12 mouse cellular contexts compared by ENCODE assay signal in genomic region chr4:152266236-152266895, GRCm38 (mm10). TPM values are rescaled to one million over a fixed set of nuclear protein-coding genes. Genes with fewer than 3 reads are reported as not detected.
A peak's percentile ranks its signal among the peaks of the same experiment; 100 is the strongest.
DNase-seq lines count a peak whose midpoint lies in the region; ATAC-seq and TF ChIP-seq lines count a peak whose summit lies in the region.
"Had no signal": no experiment of that assay in that cellular context is flagged by ENCODE, and none has a peak within 500 bp of the region (broad histone marks: within the 10 kb centered on the region; RNA-seq: fewer than 3 reads in every experiment).

No protein-coding gene starts in this region.

- H3K4me2 ChIP-seq in hindbrain, embryonic 12.5 days (replicated peaks), result no peak overlapping the region
- no peak overlapping the region for H3K4me2 ChIP-seq in hindbrain, embryonic 14.5 days (replicated peaks)
- H3K4me2 ChIP-seq in heart, postnatal 0 days (ENCODE audit: low read depth, low read length), result no peak overlapping the region

- no peaks in the 10 kb centered on the region for H3K9me3 ChIP-seq in hindbrain, embryonic 12.5 days (replicated peaks)
- no peaks in the 10 kb centered on the region for H3K9me3 ChIP-seq in hindbrain, embryonic 14.5 days (ENCODE audit: control insufficient read depth, low read length)
- no peaks in the 10 kb centered on the region for H3K9me3 ChIP-seq in heart, postnatal 0 days (replicated peaks; ENCODE audit: control insufficient read depth, low read length)
- H3K9me3 ChIP-seq: G1E had no signal

- H3K27me3 ChIP-seq in hindbrain, embryonic 12.5 days, result peaks cover 21% of the 10 kb centered on the region
- 0 out of 2 replicates have a peak, but pooled peaks cover 5% of the 10 kb centered on the region for H3K27me3 ChIP-seq in hindbrain, embryonic 14.5 days (ENCODE audit: control insufficient read depth, insufficient read depth, low read length)
- H3K27me3 ChIP-seq in heart, postnatal 0 days (ENCODE audit: control insufficient read depth, insufficient read depth, low read length), result no peaks in the 10 kb centered on the region

- no peak for TF ChIP-seq CTCF in heart, postnatal 0 days (IDR thresholded peaks at IDR 0.05; ENCODE audit: low read depth)

- H3K36me3 ChIP-seq in hindbrain, embryonic 12.5 days, result no peaks in the 10 kb centered on the region
- H3K36me3 ChIP-seq in hindbrain, embryonic 14.5 days (replicated peaks; ENCODE audit: control insufficient read depth, insufficient read depth), result peaks cover 8% of the 10 kb centered on the region
- no peaks in the 10 kb centered on the region for H3K36me3 ChIP-seq in heart, postnatal 0 days (replicated peaks; ENCODE audit: control insufficient read depth, insufficient read depth, low read length)

- H3K27ac ChIP-seq in hindbrain, embryonic 12.5 days, result no peak overlapping the region
- H3K27ac ChIP-seq in hindbrain, embryonic 14.5 days, result no peak overlapping the region
- peak overlapping the region; percentile 73 for H3K27ac ChIP-seq in heart, postnatal 0 days (ENCODE audit: low read depth)
- H3K27ac ChIP-seq: macrophage had no signal

- 51% methylated on average over 10 of the region's 10 CpGs for whole genome bisulfite sequencing in hindbrain, embryonic 12.5 days
- 53% methylated on average over 10 of the region's 10 CpGs for WGBS in hindbrain, embryonic 14.5 days
- WGBS in heart, postnatal 0 days, result 27% methylated on average over 10 of the region's 10 CpGs

- no peak overlapping the region for H3K4me3 ChIP-seq in hindbrain, embryonic 12.5 days
- H3K4me3 ChIP-seq in hindbrain, embryonic 14.5 days (replicated peaks; ENCODE audit: low read length), result no peak overlapping the region
- no peak overlapping the region for H3K4me3 ChIP-seq in heart, postnatal 0 days (ENCODE audit: low read depth, low read length)

- no peak for ATAC-seq in hindbrain, embryonic 12.5 days (ENCODE audit: low FRiP score)
- no peak for ATAC-seq in hindbrain, embryonic 14.5 days (ENCODE audit: low FRiP score)
- no peak for ATAC-seq in heart, postnatal 0 days (ENCODE audit: insufficient read depth, low read depth)
- ATAC-seq in erythroblast, adult 5-6 weeks (replicated peaks; ENCODE audit: low FRiP score, poor library complexity, severe bottlenecking), result no peak

- H3K9ac ChIP-seq in hindbrain, embryonic 12.5 days, result peak overlapping the region; percentile 19; the same call in 1 of the 2 replicates
- H3K9ac ChIP-seq in hindbrain, embryonic 14.5 days, result no peak overlapping the region
- H3K9ac ChIP-seq in heart, postnatal 0 days (replicated peaks; ENCODE audit: low read depth, low read length), result no peak overlapping the region

- H3K4me1 ChIP-seq in hindbrain, embryonic 12.5 days, result peaks cover 35% of the 10 kb centered on the region
- H3K4me1 ChIP-seq in hindbrain, embryonic 14.5 days (replicated peaks; ENCODE audit: control insufficient read depth, insufficient read depth, low read length), result no peaks in the 10 kb centered on the region; the same call in none of the 2 replicates
- peaks cover 81% of the 10 kb centered on the region for H3K4me1 ChIP-seq in heart, postnatal 0 days (ENCODE audit: control insufficient read depth, insufficient read depth)

- no peak for TF ChIP-seq EP300 in heart, postnatal 0 days (IDR thresholded peaks at IDR 0.05; ENCODE audit: low read depth)

- DNase-seq in hindbrain, embryonic 14.5 days (ENCODE audit: low spot score), result no peak
- DNase-seq in brain, adult 2 months (ENCODE audit: low read depth, low spot score), result peak; percentile 92
- peak; percentile 86 to 92 for DNase-seq in cerebellum, postnatal 10 days
- DNase-seq in heart, postnatal 0 days (ENCODE audit: low spot score), result no peak
- DNase-seq in frontal cortex, postnatal 10 days (ENCODE audit: low spot score in 2 of 2), result no peak
- DNase-seq in kidney, adult 11 months, result no peak
- DNase-seq: thymus, postnatal 4 days had no signal

RNA-seq across cellular contexts. Expression of gene Gpr153, which starts 7.7 kb away (rescaled TPM):
- polyA plus RNA-seq in hindbrain, embryonic 12.5 days (2016; fragmentation: Nextera tagmentation; extraction: Ambion mirVana), result 13.1 and 16.2 TPM in 2 replicates
- 23.1 and 27.8 TPM in 2 replicates for polyA plus RNA-seq in hindbrain, embryonic 14.5 days (2014; fragmentation: Nextera tagmentation; extraction: Ambion mirVana)
- total RNA-seq in heart, postnatal 0 days (2014; rRNA removed; ENCODE audit: low replicate concordance), result 50.8 and 56.4 TPM in 2 replicates
- 5.0 TPM in 2 replicates for polyA plus RNA-seq in heart, postnatal 0 days (2015; fragmentation: Nextera tagmentation; extraction: Ambion mirVana)
- total RNA-seq in erythroblast, adult 5-6 weeks (2015; ENCODE audit: low replicate concordance), result not detected in 2 replicates
- 0.28 TPM in 1 of 2 replicates, not detected in the other for total RNA-seq in erythroblast, adult 5-6 weeks (2017; ENCODE audit: low replicate concordance)
- polyA plus RNA-seq: macrophage had no signal

RNA-seq across cellular contexts. Expression of gene Hes3, which starts 25.1 kb away (rescaled TPM):
- 1.2 and 2.1 TPM in 2 replicates for polyA plus RNA-seq in hindbrain, embryonic 12.5 days (2016; fragmentation: Nextera tagmentation; extraction: Ambion mirVana)
- 0.24 and 1.2 TPM in 2 replicates for polyA plus RNA-seq in hindbrain, embryonic 14.5 days (2014; fragmentation: Nextera tagmentation; extraction: Ambion mirVana)
- not detected in 2 replicates for total RNA-seq in heart, postnatal 0 days (2014; rRNA removed; ENCODE audit: low replicate concordance)
- not detected in 2 replicates for polyA plus RNA-seq in heart, postnatal 0 days (2015; fragmentation: Nextera tagmentation; extraction: Ambion mirVana)
- total RNA-seq in erythroblast, adult 5-6 weeks (2015; ENCODE audit: low replicate concordance), result not detected in 2 replicates
- total RNA-seq in erythroblast, adult 5-6 weeks (2017; ENCODE audit: low replicate concordance), result not detected in 2 replicates
- total RNA-seq: G1E; gastrocnemius, postnatal 4 days had no signal
- polyA plus RNA-seq: G1E, macrophage had no signal

RNA-seq across cellular contexts. Expression of gene Icmt, which starts 30.7 kb away (rescaled TPM):
- 25.3 and 25.6 TPM in 2 replicates for polyA plus RNA-seq in hindbrain, embryonic 12.5 days (2016; fragmentation: Nextera tagmentation; extraction: Ambion mirVana)
- polyA plus RNA-seq in hindbrain, embryonic 14.5 days (2014; fragmentation: Nextera tagmentation; extraction: Ambion mirVana), result 20.6 and 22.8 TPM in 2 replicates
- total RNA-seq in heart, postnatal 0 days (2014; rRNA removed; ENCODE audit: low replicate concordance), result 26.1 and 38.0 TPM in 2 replicates
- polyA plus RNA-seq in heart, postnatal 0 days (2015; fragmentation: Nextera tagmentation; extraction: Ambion mirVana), result 12.7 and 15.0 TPM in 2 replicates
- total RNA-seq in erythroblast, adult 5-6 weeks (2015; ENCODE audit: low replicate concordance), result 3.7 and 6.5 TPM in 2 replicates
- total RNA-seq in erythroblast, adult 5-6 weeks (2017; ENCODE audit: low replicate concordance), result 4.6 and 5.8 TPM in 2 replicates

RNA-seq across cellular contexts. Expression of gene Rnf207, which starts 52.4 kb away (rescaled TPM):
- 2.5 and 3.8 TPM in 2 replicates for polyA plus RNA-seq in hindbrain, embryonic 12.5 days (2016; fragmentation: Nextera tagmentation; extraction: Ambion mirVana)
- polyA plus RNA-seq in hindbrain, embryonic 14.5 days (2014; fragmentation: Nextera tagmentation; extraction: Ambion mirVana), result 5.6 and 6.9 TPM in 2 replicates
- 171 and 226 TPM in 2 replicates for total RNA-seq in heart, postnatal 0 days (2014; rRNA removed; ENCODE audit: low replicate concordance)
- polyA plus RNA-seq in heart, postnatal 0 days (2015; fragmentation: Nextera tagmentation; extraction: Ambion mirVana), result 109 and 115 TPM in 2 replicates
- 0.19 TPM in 1 of 2 replicates, not detected in the other for total RNA-seq in erythroblast, adult 5-6 weeks (2015; ENCODE audit: low replicate concordance)
- not detected in 2 replicates for total RNA-seq in erythroblast, adult 5-6 weeks (2017; ENCODE audit: low replicate concordance)
- polyA plus RNA-seq: G1E, macrophage had no signal

RNA-seq across cellular contexts. Expression of gene Rpl22, which starts 59.2 kb away (rescaled TPM):
- polyA plus RNA-seq in hindbrain, embryonic 12.5 days (2016; fragmentation: Nextera tagmentation; extraction: Ambion mirVana), result 257 and 282 TPM in 2 replicates
- polyA plus RNA-seq in hindbrain, embryonic 14.5 days (2014; fragmentation: Nextera tagmentation; extraction: Ambion mirVana), result 154 and 178 TPM in 2 replicates
- total RNA-seq in heart, postnatal 0 days (2014; rRNA removed; ENCODE audit: low replicate concordance), result 118 and 122 TPM in 2 replicates
- polyA plus RNA-seq in heart, postnatal 0 days (2015; fragmentation: Nextera tagmentation; extraction: Ambion mirVana), result 224 and 235 TPM in 2 replicates
- 338 and 340 TPM in 2 replicates for total RNA-seq in erythroblast, adult 5-6 weeks (2015; ENCODE audit: low replicate concordance)
- 322 and 331 TPM in 2 replicates for total RNA-seq in erythroblast, adult 5-6 weeks (2017; ENCODE audit: low replicate concordance)

Comparison
In these comparisons a context has a peak if more than half of its experiments do, and no peak if none do; other contexts are left out.
1. DNase-seq: peak in brain, adult 2 months (single experiment) and cerebellum, postnatal 10 days (2 of 2); none in hindbrain, embryonic 14.5 days (single experiment), heart, postnatal 0 days (single experiment), frontal cortex, postnatal 10 days (0 of 2) and kidney, adult 11 months (single experiment).